ENCODE assay signal across 13 mouse cellular contexts in genomic region chr6:140894467-140894866, GRCm38 (mm10).
DNase-seq lines count a peak whose midpoint lies in the region; ATAC-seq and TF ChIP-seq lines count a peak whose summit lies in the region.
"Had no signal": no experiment of that assay in that cellular context is flagged by ENCODE, and none has a peak within 500 bp of the region (broad histone marks: within the 10 kb centered on the region; RNA-seq: fewer than 3 reads in every experiment).

No protein-coding gene starts in this region.

- WGBS in embryonic facial prominence, embryonic 14.5 days = 37% methylated on average over 11 of the region's 11 CpGs

- H3K4me2 ChIP-seq in embryonic facial prominence, embryonic 14.5 days (ENCODE audit: low read depth, low read length) = peak overlapping the region; percentile 24
- H3K4me2 ChIP-seq: liver, embryonic 12.5 days had no signal

- 0 out of 2 replicates have a peak overlapping the region, but pooled peaks have one; percentile 17 for H3K4me3 ChIP-seq in E14TG2a.4 (replicated peaks; ENCODE audit: low read length)
- H3K4me3 ChIP-seq in embryonic facial prominence, embryonic 14.5 days (ENCODE audit: low read depth, low read length) = no peak overlapping the region
- H3K4me3 ChIP-seq: gastrocnemius, adult 2 months; liver, embryonic 12.5 days had no signal

- H3K9me3 ChIP-seq in E14TG2a.4 (ENCODE audit: low read length) = no peaks in the 10 kb centered on the region
- no peaks in the 10 kb centered on the region for H3K9me3 ChIP-seq in embryonic facial prominence, embryonic 14.5 days (ENCODE audit: control insufficient read depth, low read length)
- H3K9me3 ChIP-seq: liver, embryonic 12.5 days had no signal

- H3K4me1 ChIP-seq in E14TG2a.4 (replicated peaks; ENCODE audit: low read depth, low read length) = 0 out of 2 replicates have a peak, but pooled peaks cover 4% of the 10 kb centered on the region
- 0 out of 2 replicates have a peak, but pooled peaks cover 4% of the 10 kb centered on the region for H3K4me1 ChIP-seq in embryonic facial prominence, embryonic 14.5 days (ENCODE audit: control insufficient read depth, insufficient read depth, low read length)
- H3K4me1 ChIP-seq: liver, embryonic 12.5 days had no signal

- no peak overlapping the region for H3K9ac ChIP-seq in embryonic facial prominence, embryonic 14.5 days (ENCODE audit: low read depth, low read length)
- H3K9ac ChIP-seq: liver, embryonic 12.5 days had no signal

- no peak overlapping the region; the same call in 1 of the 2 replicates for H3K27ac ChIP-seq in embryonic facial prominence, embryonic 14.5 days (replicated peaks; ENCODE audit: low read depth, low read length)
- H3K27ac ChIP-seq: liver, embryonic 12.5 days had no signal

- peak; percentile 71 for ATAC-seq in embryonic facial prominence, embryonic 14.5 days (ENCODE audit: low read depth)
- ATAC-seq: inflammation-experienced regulatory T-cells, adult 6 months; liver, embryonic 12.5 days had no signal

- H3K36me3 ChIP-seq in E14TG2a.4 (ENCODE audit: insufficient read depth, low read length) = no peaks in the 10 kb centered on the region
- no peaks in the 10 kb centered on the region for H3K36me3 ChIP-seq in embryonic facial prominence, embryonic 14.5 days (ENCODE audit: control insufficient read depth, insufficient read depth, low read length)
- H3K36me3 ChIP-seq: liver, embryonic 12.5 days had no signal

- H3K27me3 ChIP-seq in E14TG2a.4 (ENCODE audit: insufficient read depth, low read length) = no peaks in the 10 kb centered on the region
- H3K27me3 ChIP-seq in embryonic facial prominence, embryonic 14.5 days (replicated peaks; ENCODE audit: control insufficient read depth, insufficient read depth, low read length) = no peaks in the 10 kb centered on the region
- H3K27me3 ChIP-seq: liver, embryonic 12.5 days had no signal

- DNase-seq in adrenal gland, postnatal 10 days = peak; percentile 39
- no peak for DNase-seq in adrenal gland, postnatal 14 days
- peak; percentile 63 for DNase-seq in embryonic facial prominence, embryonic 14.5 days (ENCODE audit: low spot score)
- DNase-seq in kidney, postnatal 4 days = peak; percentile 40 to 55
- DNase-seq in T-cell, adult 2 months (ENCODE audit: low spot score) = no peak
- DNase-seq in right cerebral cortex, adult 18-20 months = no peak
- DNase-seq in heart, postnatal 4 days = no peak
- DNase-seq: B cell, adult 2 months; gastrocnemius, adult 2 months; spleen, adult 18-20 months had no signal

- TF ChIP-seq CTCF in E14TG2a.4 (conservative IDR thresholded peaks at IDR 0.05; ENCODE audit: low read length) = no peak

Comparison
In these comparisons a context has a peak if more than half of its experiments do, and no peak if none do; other contexts are left out.
1. DNase-seq: peak in adrenal gland, postnatal 10 days (single experiment), embryonic facial prominence, embryonic 14.5 days (single experiment) and kidney, postnatal 4 days (2 of 2); none in adrenal gland, postnatal 14 days (single experiment), T-cell, adult 2 months (single experiment), right cerebral cortex, adult 18-20 months (single experiment) and heart, postnatal 4 days (single experiment).